Mouse (Mus musculus) cortical plate, adult 2 months (tissue): ENCODE data around the gene Trpd52l3.

ENCODE experiments used
- CTCF ChIP-seq: fragments of 200-500 bp; IDR thresholded peaks from 2 replicates; pipeline ENCODE4 v1.5.1; 2011; ENCODE audit warnings: mild to moderate bottlenecking, control low read depth, low read length; ENCODE audit not compliant: insufficient read depth; ENCODE audit errors: extremely low read depth
- POLR2A ChIP-seq: fragments of 200-500 bp; IDR thresholded peaks from 2 replicates; pipeline ENCODE4 v1.6.1; 2011; ENCODE audit warnings: mild to moderate bottlenecking, low read length, control low read depth; ENCODE audit not compliant: insufficient read depth; ENCODE audit errors: extremely low read depth

GRCm38 (mm10) chr19:29961842-29962241, 41.7 kb upstream of the Trpd52l3 start:
- TF ChIP-seq POLR2A (no peak), CTCF (no peak)
